Mouse (Mus musculus) heart, postnatal 0 days (tissue): ENCODE measurements around the gene Axl. TPM values are rescaled to one million over a fixed set of nuclear protein-coding genes. Genes with fewer than 3 reads are reported as not detected.

Experiments
- ATAC-seq: fragments of 200-750 bp; cut with Nextera tagmentation; 2 replicates; pipeline ENCODE4 v1.8.0; 2017; ENCODE audit warnings: low read depth, moderate number of reproducible peaks, moderate library complexity; ENCODE audit not compliant: insufficient read depth
- DNase-seq: peaks from one replicate; pipeline ENCODE4 v3.0.0-alpha.2; 2016; ENCODE audit warnings: low spot score
- H3K27ac ChIP-seq: fragments of 300-500 bp; sonication (generic); 2 replicates; pipeline ENCODE4 v1.5.1; 2014; ENCODE audit warnings: low read depth, mild to moderate bottlenecking
- H3K27me3 ChIP-seq: fragments of 300-500 bp; sonication (generic); 2 replicates; pipeline ENCODE4 v1.6.1; 2014; ENCODE audit warnings: low read length, mixed read lengths; ENCODE audit not compliant: control insufficient read depth, insufficient read depth
- H3K36me3 ChIP-seq: fragments of 300-500 bp; sonication (generic); replicated peaks from 2 replicates; pipeline ENCODE4 v1.6.1; 2014; ENCODE audit warnings: low read length, mixed read lengths; ENCODE audit not compliant: control insufficient read depth, insufficient read depth
- H3K4me1 ChIP-seq: fragments of 300-500 bp; sonication (generic); 2 replicates; pipeline ENCODE4 v1.6.1; 2014; ENCODE audit warnings: antibody characterized with exemption; ENCODE audit not compliant: control insufficient read depth, insufficient read depth
- H3K4me2 ChIP-seq: fragments of 300-500 bp; sonication (generic); 2 replicates; pipeline ENCODE4 v1.6.1; 2014; ENCODE audit warnings: low read depth, mild to moderate bottlenecking, low read length, moderate library complexity
- H3K4me3 ChIP-seq: fragments of 300-500 bp; sonication (generic); 2 replicates; pipeline ENCODE4 v1.5.1; 2014; ENCODE audit warnings: low read depth, low read length
- H3K9ac ChIP-seq: fragments of 300-500 bp; sonication (generic); replicated peaks from 2 replicates; pipeline ENCODE4 v1.6.1; 2014; ENCODE audit warnings: low read depth, low read length, mixed read lengths
- H3K9me3 ChIP-seq: fragments of 300-500 bp; sonication (generic); replicated peaks from 2 replicates; pipeline ENCODE4 v1.6.1; 2016; ENCODE audit warnings: low read length; ENCODE audit not compliant: control insufficient read depth
- CTCF ChIP-seq: IDR thresholded peaks from 2 replicates; pipeline ENCODE4 v1.5.1; 2016; ENCODE audit warnings: antibody characterized with exemption, control low read depth, low read depth
- EP300 ChIP-seq: IDR thresholded peaks from 2 replicates; pipeline ENCODE4 v1.6.1; 2016; ENCODE audit warnings: antibody characterized with exemption, low read depth
- WGBS: fragments of 180-500 bp; shearing (Covaris S2); extraction: QIAGEN DNeasy Blood & Tissue Kit; methylation state at CpG from one replicate; pipeline ENCODE4 v1.1.7; 2014; 5-methylcytosine and 5-hydroxymethylcytosine counted together
- polyA plus RNA-seq: library from polyadenylated mRNA; unstranded; fragments of >200 nt; fragmentation: Nextera tagmentation; extraction: Ambion mirVana; gene quantifications from 2 replicates; pipeline ENCODE4 v1.2.1, GENCODE M21; 2015
- total RNA-seq: library from RNA; depleted of rRNA; stranded (reverse); fragments of >200 nt; gene quantifications from 2 replicates; pipeline ENCODE4 v1.2.3, GENCODE M21; 2014; ENCODE audit warnings: low replicate concordance

The Axl gene
- total and polyA plus RNA-seq, 2 experiments from 2014 or later, result 33.3 to 63.8 TPM

DNA sequence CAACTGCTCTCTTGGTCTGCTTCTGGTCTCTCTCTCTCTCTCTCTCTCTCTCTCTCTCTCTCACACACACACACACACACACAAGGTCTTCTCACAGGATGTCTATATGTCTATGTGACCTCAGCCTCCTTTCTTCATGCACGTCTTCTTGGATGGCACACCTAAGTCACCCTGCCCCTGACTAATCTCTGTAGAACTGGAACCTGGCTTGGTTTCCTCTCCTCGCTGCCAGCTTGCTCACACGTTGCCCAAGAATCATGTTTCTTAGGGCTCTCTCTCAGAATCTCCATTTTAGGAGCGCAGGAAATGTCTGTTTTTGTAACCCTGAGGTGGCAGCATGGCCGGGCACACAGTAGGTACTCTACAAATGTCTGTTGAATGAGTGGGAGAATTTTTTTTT lies 8.5 kb downstream of the Axl start:
- no peak for DNase-seq
- no peaks in the 10 kb centered on the region for H3K36me3 ChIP-seq
- no peak for TF ChIP-seq EP300
- no peak for TF ChIP-seq CTCF
- H3K9ac ChIP-seq, result no peak overlapping the region
- no peak overlapping the region for H3K4me3 ChIP-seq
- H3K27me3 ChIP-seq, result no peaks in the 10 kb centered on the region
- 77% methylated on average over 5 of the region's 5 CpGs for WGBS
- H3K4me1 ChIP-seq, result peaks cover 6% of the 10 kb centered on the region; the same call in 1 of the 2 replicates
- H3K9me3 ChIP-seq, result no peaks in the 10 kb centered on the region
- H3K27ac ChIP-seq, result no peak overlapping the region
- no peak overlapping the region for H3K4me2 ChIP-seq
- ATAC-seq, result no peak

DNA sequence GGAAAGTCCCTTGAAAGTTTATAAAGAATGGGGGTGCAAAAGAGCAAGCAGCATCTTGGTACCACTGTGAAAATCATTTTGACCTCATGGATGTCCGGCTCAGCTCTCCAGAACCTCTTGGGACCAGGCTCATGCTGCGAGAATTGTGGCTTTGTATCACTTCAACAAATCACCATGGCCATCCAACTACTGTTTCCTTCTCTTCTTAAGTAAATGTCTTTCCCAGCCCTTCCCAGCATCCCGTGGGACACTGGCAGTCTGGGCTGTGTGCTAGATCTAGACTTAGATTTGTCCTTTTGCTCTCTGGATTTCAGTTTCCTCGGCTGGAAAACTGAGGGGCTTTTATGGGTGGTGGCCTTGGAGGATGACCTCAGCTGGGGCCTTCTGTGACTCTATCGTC lies 20.3 kb downstream of the Axl start:
- no peaks in the 10 kb centered on the region for H3K4me1 ChIP-seq
- 69% methylated on average over 5 of the region's 5 CpGs for WGBS
- H3K27ac ChIP-seq, result no peak overlapping the region
- DNase-seq, result no peak
- H3K9ac ChIP-seq, result no peak overlapping the region
- no peaks in the 10 kb centered on the region for H3K9me3 ChIP-seq
- H3K36me3 ChIP-seq, result peaks cover 7% of the 10 kb centered on the region; the same call in 1 of the 2 replicates
- H3K27me3 ChIP-seq, result no peaks in the 10 kb centered on the region
- ATAC-seq, result no peak
- TF ChIP-seq EP300, result no peak
- TF ChIP-seq CTCF, result no peak
- H3K4me2 ChIP-seq, result no peak overlapping the region
- H3K4me3 ChIP-seq, result no peak overlapping the region

DNA sequence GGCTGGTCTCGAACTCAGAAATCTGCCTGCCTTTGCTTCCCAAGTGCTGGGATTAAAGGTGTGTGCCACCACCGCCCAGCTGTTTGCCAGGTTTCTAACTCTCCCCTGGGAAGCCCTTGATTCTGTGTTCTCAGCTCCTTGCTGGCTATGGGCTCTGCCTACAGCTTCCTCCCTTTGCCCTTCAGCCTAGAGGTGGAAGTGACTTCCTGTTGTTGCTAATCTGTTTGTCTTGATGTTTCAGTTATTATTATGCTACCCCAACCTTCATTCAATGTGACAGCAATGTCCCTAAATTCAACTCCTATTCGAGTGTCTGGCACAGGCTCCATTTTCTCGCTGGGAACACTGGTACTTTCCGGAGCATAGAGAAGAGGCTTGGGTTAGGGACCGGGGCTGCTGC lies 22.4 kb downstream of the Axl start:
- H3K4me2 ChIP-seq, result no peak overlapping the region
- no peak for TF ChIP-seq EP300
- no peak for TF ChIP-seq CTCF
- no peak for ATAC-seq
- WGBS, result 77% methylated on average over 6 of the region's 6 CpGs
- H3K9me3 ChIP-seq, result no peaks in the 10 kb centered on the region
- DNase-seq, result no peak
- no peak overlapping the region for H3K4me3 ChIP-seq
- no peaks in the 10 kb centered on the region for H3K4me1 ChIP-seq
- H3K27me3 ChIP-seq, result no peaks in the 10 kb centered on the region
- no peak overlapping the region for H3K27ac ChIP-seq
- H3K9ac ChIP-seq, result no peak overlapping the region
- H3K36me3 ChIP-seq, result peaks cover 11% of the 10 kb centered on the region; the same call in 1 of the 2 replicates

GRCm38 (mm10) chr7:25764221-25764620 lies 24.3 kb downstream of the Axl start:
- Histone ChIP-seq H3K4me1 (no peaks in the 10 kb centered on the region), H3K36me3 (peaks cover 11% of the 10 kb centered on the region; the same call in 1 of the 2 replicates), H3K9me3 (no peaks in the 10 kb centered on the region), H3K27me3 (no peaks in the 10 kb centered on the region), H3K4me3 (no peak overlapping the region), H3K9ac (no peak overlapping the region), H3K27ac (peak overlapping the region; percentile 74), H3K4me2 (no peak overlapping the region)
- no peak; the same call in 1 of the 2 replicates for ATAC-seq
- TF ChIP-seq CTCF (no peak), EP300 (no peak)
- 30% methylated on average over 5 of the region's 5 CpGs for WGBS
- DNase-seq, result peak; percentile 47

DNA sequence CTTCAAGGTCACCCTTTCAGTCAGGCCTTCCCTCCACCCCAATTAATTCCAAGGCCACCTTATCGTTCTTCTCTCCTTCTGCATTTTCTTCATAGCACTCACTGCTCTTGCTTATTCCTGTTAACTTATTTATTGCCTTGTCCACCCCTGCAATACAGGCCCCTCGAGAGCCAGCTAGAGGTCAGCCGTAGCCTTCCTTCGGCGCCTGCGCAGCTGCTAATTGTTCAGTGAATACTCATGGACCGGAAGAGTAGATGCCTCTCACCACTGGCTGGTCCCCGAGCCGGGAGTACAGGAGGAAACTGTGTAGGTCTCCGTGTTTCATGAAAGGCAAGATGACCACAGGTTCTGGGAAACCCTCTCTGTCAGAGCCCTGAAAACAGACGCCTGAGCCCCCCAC lies 24.8 kb downstream of the Axl start:
- TF ChIP-seq CTCF (no peak), EP300 (no peak)
- WGBS, result 44% methylated on average over 11 of the region's 11 CpGs
- Histone ChIP-seq H3K27me3 (no peaks in the 10 kb centered on the region), H3K4me3 (no peak overlapping the region), H3K9me3 (no peaks in the 10 kb centered on the region), H3K36me3 (peaks cover 6% of the 10 kb centered on the region; the same call in 1 of the 2 replicates), H3K4me1 (no peaks in the 10 kb centered on the region), H3K9ac (no peak overlapping the region), H3K4me2 (no peak overlapping the region), H3K27ac (peak overlapping the region; percentile 74)
- no peak for DNase-seq
- peak; percentile 40; the same call in 1 of the 2 replicates for ATAC-seq

GRCm38 (mm10) chr7:25761354-25761753 lies 27.2 kb downstream of the Axl start:
- Histone ChIP-seq H3K36me3 (0 out of 2 replicates have a peak, but pooled peaks cover 4% of the 10 kb centered on the region), H3K27me3 (no peaks in the 10 kb centered on the region), H3K27ac (no peak overlapping the region), H3K4me1 (no peaks in the 10 kb centered on the region), H3K4me3 (no peak overlapping the region), H3K9ac (no peak overlapping the region), H3K4me2 (no peak overlapping the region), H3K9me3 (no peaks in the 10 kb centered on the region)
- DNase-seq (no peak), ATAC-seq (no peak)
- TF ChIP-seq CTCF, result no peak; the same call in 1 of the 2 replicates
- no peak for TF ChIP-seq EP300
- WGBS, result 43% methylated on average over 10 of the region's 10 CpGs
